Mouse (Mus musculus): Measurements from ENCODE around the gene Secisbp2l.

- TF ChIP-seq CTCF (IDR thresholded peaks at IDR 0.05; ENCODE audit: borderline replicate concordance, insufficient read depth, low read length) = no peak
- no peak for TF ChIP-seq POLR2A (IDR thresholded peaks at IDR 0.05; ENCODE audit: low read depth, low read length)
Measured at GRCm38 (mm10) chr2:125777018-125777417, 5.7 kb downstream of the Secisbp2l start.
